Mouse (Mus musculus): ENCODE data around the gene Ccdc138.

DNA sequence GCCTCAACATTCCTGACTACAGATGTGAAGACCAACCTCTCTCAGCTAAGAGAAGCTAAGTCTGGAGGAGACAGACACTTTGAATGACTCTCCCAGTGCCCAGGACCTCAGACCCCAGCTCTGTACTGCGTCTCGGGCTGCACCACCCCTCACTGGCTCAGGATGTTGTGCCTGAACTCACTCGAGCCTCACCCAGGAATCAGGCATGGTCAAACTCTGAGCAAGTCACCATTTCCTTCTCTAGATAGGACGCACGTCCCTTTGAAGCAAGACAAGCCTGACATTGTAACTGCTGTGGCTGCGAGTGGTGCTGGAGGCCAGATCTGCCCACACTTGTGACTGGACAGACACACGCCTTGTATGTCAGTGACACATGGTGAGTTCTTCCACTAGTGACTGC, 104.2 kb downstream of the Ccdc138 start:
- TF ChIP-seq GATA2 (IDR thresholded peaks at IDR 0.05; ENCODE audit: borderline replicate concordance, low read depth, low read length): no peak
- TF ChIP-seq CTCF (IDR thresholded peaks at IDR 0.05; ENCODE audit: low read depth, low read length): no peak
- no peak for TF ChIP-seq GATA1 (IDR thresholded peaks at IDR 0.05; ENCODE audit: borderline replicate concordance, low read length)
- TF ChIP-seq TAL1 (conservative IDR thresholded peaks at IDR 0.05; ENCODE audit: low read depth, low read length): no peak
- TF ChIP-seq POLR2AphosphoS5 (IDR thresholded peaks at IDR 0.05; ENCODE audit: insufficient replicate concordance, low read depth, low read length): no peak
